Mouse (Mus musculus) embryo, embryonic 11 days (tissue): ENCODE data around the gene Itm2b.

Experiments
- DNase-seq: peaks from one replicate; pipeline ENCODE4 v3.0.0-alpha.2; 2015

Gene Itm2b

GRCm38 (mm10) chr14:73394263-73395006 is 9.3 kb upstream of the Itm2b start:
- no peak for DNase-seq

GRCm38 (mm10) chr14:73391457-73391856 is 6.4 kb upstream of the Itm2b start:
- no peak for DNase-seq

GRCm38 (mm10) chr14:73390196-73390595 is 5.1 kb upstream of the Itm2b start:
- no peak for DNase-seq

GRCm38 (mm10) chr14:73389059-73389458 is 4.0 kb upstream of the Itm2b start:
- DNase-seq: no peak

GRCm38 (mm10) chr14:73388546-73388945 is 3.5 kb upstream of the Itm2b start:
- DNase-seq: no peak

- no peak for DNase-seq
Observed at GRCm38 (mm10) chr14:73386493-73386892, 1.4 kb upstream of the Itm2b start.

GRCm38 (mm10) chr14:73385720-73386374 is 758 bp upstream of the Itm2b start:
- no peak for DNase-seq

GRCm38 (mm10) chr14:73384546-73384912 is 560 bp downstream of the Itm2b start:
- no peak for DNase-seq

- DNase-seq: no peak
Observed at GRCm38 (mm10) chr14:73383746-73384145, 1.3 kb downstream of the Itm2b start.

- DNase-seq: no peak
Observed at GRCm38 (mm10) chr14:73382699-73383098, 2.4 kb downstream of the Itm2b start.

- DNase-seq: no peak
Observed at GRCm38 (mm10) chr14:73381559-73381958, 3.5 kb downstream of the Itm2b start.

GRCm38 (mm10) chr14:73377804-73378203 is 7.3 kb downstream of the Itm2b start:
- no peak for DNase-seq

GRCm38 (mm10) chr14:73376920-73377319 is 8.2 kb downstream of the Itm2b start:
- no peak for DNase-seq

GRCm38 (mm10) chr14:73375903-73376302 is 9.2 kb downstream of the Itm2b start:
- no peak for DNase-seq

GRCm38 (mm10) chr14:73375445-73375844 is 9.6 kb downstream of the Itm2b start:
- DNase-seq: no peak

GRCm38 (mm10) chr14:73374315-73374890 is 10.7 kb downstream of the Itm2b start:
- no peak for DNase-seq

- no peak for DNase-seq
Observed at GRCm38 (mm10) chr14:73373606-73374005, 11.5 kb downstream of the Itm2b start.

- DNase-seq: no peak
Observed at GRCm38 (mm10) chr14:73372990-73373389, 12.1 kb downstream of the Itm2b start.

GRCm38 (mm10) chr14:73371577-73371976 is 13.5 kb downstream of the Itm2b start:
- no peak for DNase-seq

GRCm38 (mm10) chr14:73370695-73371372 is 14.3 kb downstream of the Itm2b start:
- DNase-seq: no peak

GRCm38 (mm10) chr14:73370078-73370670 is 14.9 kb downstream of the Itm2b start:
- no peak for DNase-seq

- no peak for DNase-seq
Observed at GRCm38 (mm10) chr14:73369634-73370033, 15.5 kb downstream of the Itm2b start.

GRCm38 (mm10) chr14:73368966-73369365 is 16.1 kb downstream of the Itm2b start:
- no peak for DNase-seq
